Mouse (Mus musculus) limb, embryonic 13.5 days (tissue): ENCODE measurements around the gene Sec22b. TPM values are rescaled to one million over a fixed set of nuclear protein-coding genes. Genes with fewer than 3 reads are reported as not detected.
A peak's percentile ranks its signal among the peaks of the same experiment; 100 is the strongest.

Experiments used
- ATAC-seq: fragments of 200-750 bp; cut with Nextera tagmentation; 2 replicates; pipeline ENCODE4 v1.8.0; 2017; ENCODE audit warnings: low read depth, moderate number of reproducible peaks, moderate TSS enrichment; ENCODE audit not compliant: low FRiP score
- H3K27ac ChIP-seq: fragments of 300-500 bp; sonication (generic); 2 replicates; pipeline ENCODE4 v1.5.1; 2015; ENCODE audit warnings: inconsistent platforms, mild to moderate bottlenecking, moderate library complexity
- H3K27me3 ChIP-seq: fragments of 300-500 bp; sonication (generic); 2 replicates; pipeline ENCODE4 v1.6.1; 2015; ENCODE audit warnings: mild to moderate bottlenecking, inconsistent platforms
- H3K36me3 ChIP-seq: fragments of 300-500 bp; sonication (generic); 2 replicates; pipeline ENCODE4 v1.6.1; 2015; ENCODE audit warnings: inconsistent platforms, mild to moderate bottlenecking, moderate library complexity
- H3K4me1 ChIP-seq: fragments of 300-500 bp; sonication (generic); 2 replicates; pipeline ENCODE4 v1.6.1; 2015; ENCODE audit warnings: inconsistent platforms
- H3K4me2 ChIP-seq: fragments of 300-500 bp; sonication (generic); replicated peaks from 2 replicates; pipeline ENCODE4 v1.6.1; 2015; ENCODE audit warnings: inconsistent platforms, mild to moderate bottlenecking, moderate library complexity
- H3K4me3 ChIP-seq: fragments of 300-500 bp; sonication (generic); 2 replicates; pipeline ENCODE4 v1.5.1; 2015; ENCODE audit warnings: moderate library complexity, mild to moderate bottlenecking, inconsistent platforms
- H3K9ac ChIP-seq: fragments of 300-500 bp; sonication (generic); 2 replicates; pipeline ENCODE4 v1.6.1; 2015; ENCODE audit warnings: mild to moderate bottlenecking, inconsistent platforms
- H3K9me3 ChIP-seq: fragments of 300-500 bp; sonication (generic); 2 replicates; pipeline ENCODE4 v1.6.1; 2016; ENCODE audit warnings: inconsistent platforms
- WGBS: fragments of 180-500 bp; shearing (Covaris S2); methylation state at CpG from one replicate; pipeline ENCODE4 v1.1.7; 2015; 5-methylcytosine and 5-hydroxymethylcytosine counted together
- polyA plus RNA-seq: library from polyadenylated mRNA; unstranded; fragments of >200 nt; fragmentation: Nextera tagmentation; extraction: Ambion mirVana; gene quantifications from 2 replicates; pipeline ENCODE4 v1.2.1, GENCODE M21; 2015

The Sec22b gene
- polyA plus RNA-seq, 1 experiment from 2014 or later = 165 TPM

DNA sequence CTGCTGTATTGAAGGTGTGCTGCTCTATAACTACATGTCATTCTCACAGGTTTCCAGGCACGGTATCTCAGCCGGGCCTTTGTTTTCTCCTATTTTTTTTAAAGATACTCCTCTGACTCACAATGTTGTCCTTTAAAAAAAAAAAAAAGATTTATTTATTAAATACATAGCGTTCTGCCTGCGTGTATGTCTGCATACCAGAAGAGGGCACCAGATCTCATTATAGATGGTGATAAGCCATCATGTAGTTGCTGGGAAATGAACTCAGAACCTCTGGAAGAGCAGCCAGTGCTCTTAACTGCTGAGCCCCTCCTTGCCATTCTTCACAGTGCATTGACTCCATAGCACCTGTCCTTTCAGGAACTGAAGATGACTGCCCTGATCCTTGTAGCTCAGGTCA lies 14.1 kb downstream of the Sec22b start:
- 78% methylated on average over 4 of the region's 4 CpGs for WGBS
- no peak overlapping the region for H3K4me2 ChIP-seq
- peaks cover 4% of the 10 kb centered on the region; the same call in 1 of the 2 replicates for H3K4me1 ChIP-seq
- peaks cover 64% of the 10 kb centered on the region for H3K36me3 ChIP-seq
- H3K27me3 ChIP-seq = no peaks in the 10 kb centered on the region
- no peak overlapping the region for H3K9ac ChIP-seq
- H3K4me3 ChIP-seq = no peak overlapping the region
- no peak for ATAC-seq
- H3K27ac ChIP-seq = no peak overlapping the region
- no peaks in the 10 kb centered on the region for H3K9me3 ChIP-seq

DNA sequence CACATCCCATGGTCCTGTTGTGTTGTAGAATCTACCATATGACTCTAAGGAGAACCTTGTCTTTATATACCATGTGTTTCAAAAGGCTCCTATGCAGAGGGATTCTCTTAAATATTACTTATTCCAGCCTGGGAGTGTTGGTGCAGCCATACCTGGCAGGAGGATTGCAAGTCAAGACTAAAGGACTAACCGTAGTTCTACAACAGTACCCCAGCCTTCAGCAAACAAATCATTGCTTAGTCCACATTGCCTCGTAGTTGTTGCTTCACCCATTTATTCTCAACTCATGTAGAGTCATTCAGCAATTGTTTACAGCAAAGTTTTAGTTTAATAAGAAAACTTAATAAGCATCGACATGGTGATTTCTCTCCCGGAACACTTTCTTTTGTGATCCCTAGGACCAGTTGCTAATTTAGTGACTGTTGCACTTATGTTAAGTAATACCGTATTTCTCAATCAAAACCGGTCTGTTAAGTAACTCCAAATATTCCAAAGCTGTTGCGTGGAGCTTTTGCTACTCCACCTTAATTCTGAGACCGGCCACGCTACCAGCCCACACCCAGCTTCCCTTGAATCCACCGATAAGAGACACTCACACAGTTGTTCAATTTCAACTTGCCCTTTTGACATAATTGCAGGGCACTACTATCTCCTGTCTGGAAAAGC lies 18.0 kb downstream of the Sec22b start:
- H3K9ac ChIP-seq = no peak overlapping the region
- H3K36me3 ChIP-seq = peaks cover 86% of the 10 kb centered on the region
- 94% methylated on average over 10 of the region's 10 CpGs for WGBS
- H3K27me3 ChIP-seq = no peaks in the 10 kb centered on the region
- H3K27ac ChIP-seq = no peak overlapping the region
- H3K4me1 ChIP-seq = no peaks in the 10 kb centered on the region
- no peak for ATAC-seq
- H3K9me3 ChIP-seq = no peaks in the 10 kb centered on the region
- no peak overlapping the region for H3K4me3 ChIP-seq
- H3K4me2 ChIP-seq = no peak overlapping the region

DNA sequence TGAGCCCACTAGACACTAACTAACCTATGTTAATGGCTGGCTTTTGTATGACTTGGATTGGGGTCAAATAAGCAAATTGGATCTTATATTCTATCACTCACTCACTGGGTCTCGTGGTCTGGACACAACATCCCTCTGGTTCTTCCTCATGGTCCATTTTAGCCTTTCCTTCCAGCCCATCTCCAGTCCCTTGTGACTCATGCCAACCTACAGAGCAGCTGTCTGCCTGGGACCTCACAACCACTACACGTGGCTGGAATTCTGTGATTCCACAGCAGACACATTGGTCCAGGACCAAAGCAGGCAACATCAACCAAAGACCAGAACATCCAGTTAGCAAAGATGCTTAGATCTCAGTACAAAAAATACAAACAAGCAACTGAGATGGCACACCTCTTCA lies 24.3 kb downstream of the Sec22b start:
- WGBS = 87% methylated on average over 2 of the region's 2 CpGs
- H3K9ac ChIP-seq = no peak overlapping the region
- no peaks in the 10 kb centered on the region for H3K27me3 ChIP-seq
- peaks cover 35% of the 10 kb centered on the region for H3K36me3 ChIP-seq
- no peak overlapping the region for H3K4me2 ChIP-seq
- ATAC-seq = no peak
- H3K4me3 ChIP-seq = no peak overlapping the region
- peaks cover 8% of the 10 kb centered on the region for H3K4me1 ChIP-seq
- H3K9me3 ChIP-seq = no peaks in the 10 kb centered on the region
- no peak overlapping the region for H3K27ac ChIP-seq

DNA sequence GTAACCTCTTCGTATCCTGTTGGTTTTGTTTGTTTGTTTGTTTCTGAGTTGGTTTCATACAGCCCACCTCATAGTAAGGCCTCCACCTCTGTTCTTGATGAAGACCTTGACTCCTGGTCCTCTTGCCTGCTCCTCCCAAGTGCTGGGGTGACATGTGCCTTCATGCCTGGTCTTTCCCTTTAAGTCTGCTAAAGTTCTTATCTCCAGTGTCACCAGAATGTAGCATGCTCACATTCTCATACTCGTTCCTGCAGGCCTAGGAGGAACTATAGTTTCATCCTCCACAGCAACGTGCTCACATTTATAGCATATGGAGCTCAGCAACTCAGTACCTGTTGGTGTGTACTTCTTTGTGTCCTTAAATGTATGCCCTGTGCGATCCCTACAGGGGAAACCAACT lies 26.3 kb downstream of the Sec22b start:
- Histone ChIP-seq H3K9ac (no peak overlapping the region), H3K4me1 (peaks cover 29% of the 10 kb centered on the region), H3K36me3 (peaks cover 19% of the 10 kb centered on the region), H3K27me3 (peaks cover 5% of the 10 kb centered on the region; the same call in 1 of the 2 replicates), H3K4me3 (no peak overlapping the region), H3K4me2 (no peak overlapping the region), H3K9me3 (no peaks in the 10 kb centered on the region), H3K27ac (no peak overlapping the region)
- 73% methylated on average over 4 of the region's 4 CpGs for WGBS
- no peak for ATAC-seq

DNA sequence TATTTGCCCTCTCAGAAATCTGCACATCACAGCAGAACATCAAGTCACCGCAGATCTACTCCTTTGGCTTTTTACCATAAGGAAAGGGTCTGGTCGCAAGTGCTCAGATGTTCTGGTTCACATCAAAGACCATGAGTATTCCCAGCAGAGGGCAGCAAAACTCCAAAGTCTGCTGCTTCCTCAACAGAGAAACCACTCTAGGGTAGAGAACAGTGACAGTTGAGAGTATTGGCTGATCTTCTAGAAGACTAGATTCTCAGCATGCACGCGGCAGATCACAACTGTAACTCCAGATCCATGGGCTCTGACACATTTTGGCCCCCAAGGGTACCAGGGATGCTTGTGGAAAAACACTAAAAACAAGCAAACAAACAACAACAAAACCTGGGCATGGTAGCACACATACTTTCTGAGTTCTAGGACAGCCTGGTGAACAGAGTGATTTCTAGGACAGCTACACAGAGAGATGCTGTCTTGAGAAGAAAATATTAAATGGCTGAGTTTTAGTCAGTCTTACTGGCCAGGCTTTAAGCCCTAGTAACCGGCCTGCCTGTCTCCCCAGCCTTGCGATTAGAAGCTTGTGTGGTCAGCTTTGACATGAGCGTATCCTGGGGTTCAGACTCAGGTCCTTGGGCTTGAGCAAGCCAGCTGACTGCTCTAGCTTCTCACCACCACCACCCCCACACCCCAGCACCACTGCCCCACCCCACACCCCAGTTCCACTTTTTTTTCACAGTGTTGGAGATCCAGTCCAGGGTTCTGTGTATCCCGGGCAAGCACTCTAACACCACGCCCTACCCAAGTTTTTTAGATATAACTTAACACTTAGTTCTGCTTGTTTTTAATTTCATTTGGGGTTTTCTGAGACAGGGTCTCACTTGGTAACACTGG lies 28.2 kb downstream of the Sec22b start:
- peaks cover 5% of the 10 kb centered on the region; the same call in 1 of the 2 replicates for H3K27me3 ChIP-seq
- 61% methylated on average over 9 of the region's 9 CpGs for WGBS
- H3K4me2 ChIP-seq = no peak overlapping the region
- H3K4me1 ChIP-seq = peaks cover 44% of the 10 kb centered on the region
- peaks cover 2% of the 10 kb centered on the region; the same call in 1 of the 2 replicates for H3K36me3 ChIP-seq
- no peak overlapping the region for H3K9ac ChIP-seq
- H3K9me3 ChIP-seq = no peaks in the 10 kb centered on the region
- ATAC-seq = 0 out of 2 replicates have a peak, but pooled peaks have one; percentile 59
- no peak overlapping the region for H3K27ac ChIP-seq
- H3K4me3 ChIP-seq = no peak overlapping the region

DNA sequence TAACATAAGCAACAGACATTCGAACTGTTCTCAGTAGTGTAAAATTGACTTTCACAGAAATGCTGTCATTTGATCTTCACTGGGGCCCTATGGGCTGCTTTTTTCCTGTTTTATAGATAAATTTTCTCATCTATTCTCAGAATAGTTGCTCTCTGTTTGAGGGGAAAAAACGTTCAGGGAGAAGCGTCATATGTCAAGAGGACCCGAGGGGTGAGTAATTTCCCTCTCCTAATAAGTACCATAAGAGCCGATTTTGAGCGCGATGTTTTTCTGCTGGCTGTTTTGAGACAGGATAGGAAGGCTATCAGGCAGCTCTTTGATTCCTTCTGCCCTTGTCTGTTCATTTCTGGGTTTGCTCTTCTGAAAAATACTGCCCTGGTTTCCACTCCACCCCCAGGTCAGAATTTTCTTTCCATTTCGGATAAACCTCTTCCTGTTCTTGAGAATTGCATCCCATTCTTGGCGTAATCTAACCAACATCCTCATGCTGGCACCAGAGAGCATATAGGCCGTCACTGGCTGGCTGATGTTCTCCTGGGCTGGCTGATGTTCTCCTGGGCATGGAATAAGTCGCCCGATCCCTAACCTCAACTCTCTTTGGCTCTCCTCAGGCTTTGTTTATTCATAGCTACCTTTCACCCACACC lies 29.3 kb downstream of the Sec22b start:
- Histone ChIP-seq H3K36me3 (no peaks in the 10 kb centered on the region), H3K9me3 (no peaks in the 10 kb centered on the region), H3K4me3 (no peak overlapping the region), H3K27ac (0 out of 2 replicates have a peak overlapping the region, but pooled peaks have one; percentile 15), H3K9ac (no peak overlapping the region), H3K4me2 (0 out of 2 replicates have a peak overlapping the region, but pooled peaks have one; percentile 14), H3K27me3 (peaks cover 5% of the 10 kb centered on the region; the same call in 1 of the 2 replicates), H3K4me1 (peaks cover 47% of the 10 kb centered on the region)
- ATAC-seq = no peak
- 33% methylated on average over 12 of the region's 12 CpGs for WGBS

DNA sequence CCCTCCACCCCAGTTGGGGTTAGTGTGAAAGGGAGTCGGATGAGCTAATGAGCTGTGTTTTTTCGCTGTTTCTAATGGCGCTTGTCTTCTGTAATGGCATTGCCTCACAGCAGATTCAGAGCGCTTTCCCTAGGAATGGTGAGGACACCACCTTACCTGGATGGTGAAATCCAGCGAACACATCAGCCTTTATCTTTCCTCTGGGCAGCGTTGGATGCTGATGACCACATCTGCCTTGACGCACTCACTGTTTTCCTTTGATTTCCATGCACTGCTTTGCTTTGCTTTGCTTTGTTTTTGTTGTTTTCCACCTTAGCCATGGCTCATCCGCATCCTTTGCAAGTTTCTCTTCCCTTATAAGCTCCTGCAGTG lies 29.8 kb downstream of the Sec22b start:
- Histone ChIP-seq H3K27ac (0 out of 2 replicates have a peak overlapping the region, but pooled peaks have one; percentile 15), H3K4me1 (peaks cover 47% of the 10 kb centered on the region), H3K36me3 (no peaks in the 10 kb centered on the region), H3K4me2 (no peak overlapping the region), H3K9me3 (no peaks in the 10 kb centered on the region), H3K4me3 (no peak overlapping the region), H3K9ac (no peak overlapping the region), H3K27me3 (peaks cover 5% of the 10 kb centered on the region; the same call in 1 of the 2 replicates)
- 78% methylated on average over 8 of the region's 8 CpGs for WGBS
- no peak for ATAC-seq

DNA sequence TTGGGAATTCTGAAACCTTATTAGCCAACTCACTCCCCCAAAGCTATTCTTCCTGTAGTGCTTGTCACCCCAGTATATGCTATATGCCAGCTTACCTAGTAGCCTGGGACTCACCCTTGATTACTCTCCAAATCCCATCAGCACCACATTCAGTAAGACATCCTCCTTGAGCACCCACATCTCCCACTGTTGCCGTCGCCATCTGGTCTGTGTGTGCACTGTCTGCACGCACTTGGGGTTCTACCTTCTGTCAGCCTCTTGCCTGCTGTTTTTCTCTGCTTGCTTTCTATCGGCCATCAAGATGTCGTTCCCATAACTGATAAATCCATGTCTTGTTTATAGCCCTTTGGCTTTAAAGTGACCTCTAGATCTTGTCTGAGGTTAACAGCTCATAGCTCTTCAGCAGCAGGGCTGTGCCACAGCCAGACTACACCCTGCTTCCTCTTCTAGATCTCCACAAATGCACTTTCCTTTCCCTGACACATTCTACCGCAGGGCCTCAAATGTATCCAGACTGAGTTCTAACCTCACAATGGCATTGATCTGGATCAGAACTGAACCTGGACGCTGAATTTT lies 30.4 kb downstream of the Sec22b start:
- no peak for ATAC-seq
- Histone ChIP-seq H3K27ac (no peak overlapping the region), H3K4me2 (0 out of 2 replicates have a peak overlapping the region, but pooled peaks have one; percentile 19), H3K27me3 (peaks cover 5% of the 10 kb centered on the region; the same call in 1 of the 2 replicates), H3K4me1 (peaks cover 47% of the 10 kb centered on the region), H3K36me3 (no peaks in the 10 kb centered on the region), H3K9ac (no peak overlapping the region), H3K4me3 (no peak overlapping the region), H3K9me3 (no peaks in the 10 kb centered on the region)
- 56% methylated on average over 7 of the region's 7 CpGs for WGBS

DNA sequence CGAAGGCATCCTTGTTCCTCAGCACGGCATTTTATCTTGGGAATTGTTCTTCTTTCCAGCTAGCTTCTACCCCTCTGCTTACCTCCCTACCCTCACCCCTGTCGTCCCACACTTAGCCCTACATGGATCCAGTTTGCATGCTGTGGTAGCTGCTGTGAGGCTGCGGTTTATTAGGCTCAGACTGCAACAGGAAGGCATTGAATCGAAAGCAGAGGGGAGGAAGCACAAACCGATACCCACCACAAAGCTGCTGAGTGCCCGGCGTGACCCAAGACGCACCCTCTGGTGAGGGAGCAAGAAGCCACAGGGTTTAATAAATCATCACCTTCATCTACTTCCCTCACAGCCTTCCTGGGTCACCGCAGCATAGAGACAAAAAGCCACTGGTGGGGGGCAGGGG lies 31.1 kb downstream of the Sec22b start:
- WGBS = 9% methylated on average over 10 of the region's 10 CpGs
- H3K4me2 ChIP-seq = peak overlapping the region; percentile 57
- ATAC-seq = no peak
- peaks cover 47% of the 10 kb centered on the region for H3K4me1 ChIP-seq
- no peaks in the 10 kb centered on the region for H3K9me3 ChIP-seq
- H3K36me3 ChIP-seq = no peaks in the 10 kb centered on the region
- H3K4me3 ChIP-seq = no peak overlapping the region; the same call in 1 of the 2 replicates
- peak overlapping the region; percentile 22; the same call in 1 of the 2 replicates for H3K27ac ChIP-seq
- peaks cover 5% of the 10 kb centered on the region; the same call in 1 of the 2 replicates for H3K27me3 ChIP-seq
- peak overlapping the region; percentile 51 for H3K9ac ChIP-seq

DNA sequence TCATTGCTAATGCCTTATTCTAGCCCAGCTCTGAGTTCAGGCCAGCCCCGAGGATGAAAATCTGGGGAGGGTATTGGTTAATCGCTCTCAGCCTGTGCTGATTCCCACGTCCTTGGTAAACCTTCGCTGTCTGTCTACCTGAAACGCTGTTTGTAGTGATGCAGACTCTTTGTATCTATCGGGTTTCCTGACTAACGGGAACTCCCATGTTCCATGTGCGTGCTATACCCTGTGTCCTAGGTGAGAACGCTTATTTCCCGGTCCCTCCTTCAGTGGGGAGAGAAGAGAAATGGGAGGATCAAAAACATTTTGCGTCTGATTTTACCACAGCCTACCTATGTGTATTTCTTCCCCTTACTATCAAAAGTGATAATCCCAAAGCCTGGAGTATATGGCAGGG lies 31.8 kb downstream of the Sec22b start:
- WGBS = 30% methylated on average over 11 of the region's 11 CpGs
- no peaks in the 10 kb centered on the region for H3K36me3 ChIP-seq
- H3K4me1 ChIP-seq = peaks cover 53% of the 10 kb centered on the region
- no peaks in the 10 kb centered on the region for H3K9me3 ChIP-seq
- no peak for ATAC-seq
- no peak overlapping the region for H3K4me3 ChIP-seq
- no peak overlapping the region; the same call in 1 of the 2 replicates for H3K9ac ChIP-seq
- H3K27ac ChIP-seq = no peak overlapping the region
- peaks cover 5% of the 10 kb centered on the region; the same call in 1 of the 2 replicates for H3K27me3 ChIP-seq
- H3K4me2 ChIP-seq = peak overlapping the region; percentile 57

DNA sequence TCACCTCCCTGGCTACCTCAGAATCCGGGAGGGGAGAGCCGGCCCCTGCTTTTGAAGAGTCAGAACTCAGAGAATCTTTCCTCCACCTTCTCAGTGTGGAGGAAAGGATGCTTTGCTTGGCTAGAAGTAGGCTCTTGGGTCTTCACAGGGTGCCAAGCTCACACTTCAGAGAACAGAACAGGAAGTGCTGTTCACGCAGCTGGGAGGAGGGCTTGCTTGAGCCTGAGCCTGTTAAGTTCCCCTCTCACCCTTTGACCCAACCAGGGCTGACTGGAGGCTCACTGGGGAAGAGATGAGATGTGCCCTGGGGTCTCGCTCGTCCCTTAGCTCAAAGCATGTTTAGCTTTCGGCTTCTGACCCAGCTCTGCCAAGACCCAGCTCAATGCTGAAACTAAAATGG lies 32.3 kb downstream of the Sec22b start:
- no peak overlapping the region for H3K27ac ChIP-seq
- no peaks in the 10 kb centered on the region for H3K36me3 ChIP-seq
- H3K4me2 ChIP-seq = peak overlapping the region; percentile 57
- no peaks in the 10 kb centered on the region for H3K9me3 ChIP-seq
- no peak overlapping the region for H3K4me3 ChIP-seq
- ATAC-seq = no peak
- H3K4me1 ChIP-seq = peaks cover 53% of the 10 kb centered on the region
- 32% methylated on average over 6 of the region's 6 CpGs for WGBS
- H3K9ac ChIP-seq = no peak overlapping the region
- peaks cover 5% of the 10 kb centered on the region; the same call in 1 of the 2 replicates for H3K27me3 ChIP-seq
